Mouse (Mus musculus): ENCODE measurements around the gene Slc25a11. TPM values are rescaled to one million over a fixed set of nuclear protein-coding genes. Genes with fewer than 3 reads are reported as not detected.

The Slc25a11 gene
- polyA plus RNA-seq, 1 experiment = 162 TPM

- Histone ChIP-seq H3K36me3 (ENCODE audit: control insufficient read depth, insufficient read depth, low read length) (no peaks in the 10 kb centered on the region), H3K4me3 (ENCODE audit: control insufficient read depth, insufficient read depth, low read length) (no peak overlapping the region), H3K4me1 (replicated peaks; ENCODE audit: control insufficient read depth, insufficient read depth, low read length) (no peaks in the 10 kb centered on the region), H3K27me3 (ENCODE audit: control insufficient read depth, insufficient read depth, low read length) (no peaks in the 10 kb centered on the region), H3K27ac (ENCODE audit: control insufficient read depth, insufficient read depth, low read length) (no peak overlapping the region)
- DNase-seq = no peak
- WGBS = 82% methylated on average over 7 of the region's 7 CpGs
- TF ChIP-seq CTCF (IDR thresholded peaks at IDR 0.05; ENCODE audit: borderline replicate concordance, control insufficient read depth, extremely low read depth, insufficient read depth, low read length, poor library complexity) (no peak), POLR2A (IDR thresholded peaks at IDR 0.05; ENCODE audit: control insufficient read depth, extremely low read depth, insufficient read depth, low read length, poor library complexity) (no peak)
Observed at GRCm38 (mm10) chr11:70630129-70630528, 17.1 kb downstream of the Slc25a11 start.

GRCm38 (mm10) chr11:70629557-70629956, 17.7 kb downstream of the Slc25a11 start:
- no peak for TF ChIP-seq POLR2A (IDR thresholded peaks at IDR 0.05; ENCODE audit: control insufficient read depth, extremely low read depth, insufficient read depth, low read length, poor library complexity)
- H3K36me3 ChIP-seq (ENCODE audit: control insufficient read depth, insufficient read depth, low read length) = no peaks in the 10 kb centered on the region
- 62% methylated on average over 5 of the region's 5 CpGs for WGBS
- peak; percentile 55 for DNase-seq
- H3K27me3 ChIP-seq (ENCODE audit: control insufficient read depth, insufficient read depth, low read length) = no peaks in the 10 kb centered on the region
- no peak overlapping the region for H3K27ac ChIP-seq (ENCODE audit: control insufficient read depth, insufficient read depth, low read length)
- H3K4me1 ChIP-seq (replicated peaks; ENCODE audit: control insufficient read depth, insufficient read depth, low read length) = no peaks in the 10 kb centered on the region
- no peak overlapping the region for H3K4me3 ChIP-seq (ENCODE audit: control insufficient read depth, insufficient read depth, low read length)

- DNase-seq = no peak
- H3K4me1 ChIP-seq (replicated peaks; ENCODE audit: control insufficient read depth, insufficient read depth, low read length) = no peaks in the 10 kb centered on the region
- no peak for TF ChIP-seq POLR2A (IDR thresholded peaks at IDR 0.05; ENCODE audit: control insufficient read depth, extremely low read depth, insufficient read depth, low read length, poor library complexity)
- TF ChIP-seq CTCF (IDR thresholded peaks at IDR 0.05; ENCODE audit: borderline replicate concordance, control insufficient read depth, extremely low read depth, insufficient read depth, low read length, poor library complexity) = no peak
- no peaks in the 10 kb centered on the region for H3K36me3 ChIP-seq (ENCODE audit: control insufficient read depth, insufficient read depth, low read length)
- WGBS = 94% methylated on average over 2 of the region's 2 CpGs
- no peak overlapping the region for H3K27ac ChIP-seq (ENCODE audit: control insufficient read depth, insufficient read depth, low read length)
- H3K4me3 ChIP-seq (ENCODE audit: control insufficient read depth, insufficient read depth, low read length) = no peak overlapping the region
- H3K27me3 ChIP-seq (ENCODE audit: control insufficient read depth, insufficient read depth, low read length) = no peaks in the 10 kb centered on the region
Observed at GRCm38 (mm10) chr11:70628431-70628830, 18.8 kb downstream of the Slc25a11 start.

- WGBS = 86% methylated on average over 4 of the region's 4 CpGs
- no peak overlapping the region for H3K27ac ChIP-seq (ENCODE audit: control insufficient read depth, insufficient read depth, low read length)
Observed at GRCm38 (mm10) chr11:70626877-70627276, 20.4 kb downstream of the Slc25a11 start.

GRCm38 (mm10) chr11:70625473-70625872, 21.8 kb downstream of the Slc25a11 start:
- Histone ChIP-seq H3K36me3 (ENCODE audit: control insufficient read depth, insufficient read depth, low read length) (no peaks in the 10 kb centered on the region), H3K4me3 (ENCODE audit: control insufficient read depth, insufficient read depth, low read length) (no peak overlapping the region), H3K27ac (ENCODE audit: control insufficient read depth, insufficient read depth, low read length) (no peak overlapping the region), H3K27me3 (ENCODE audit: control insufficient read depth, insufficient read depth, low read length) (no peaks in the 10 kb centered on the region), H3K4me1 (replicated peaks; ENCODE audit: control insufficient read depth, insufficient read depth, low read length) (no peaks in the 10 kb centered on the region)
- WGBS = 43% methylated on average over 4 of the region's 4 CpGs
- TF ChIP-seq POLR2A (IDR thresholded peaks at IDR 0.05; ENCODE audit: control insufficient read depth, extremely low read depth, insufficient read depth, low read length, poor library complexity) = no peak
- peak; percentile 22; the same call in 1 of the 2 replicates for TF ChIP-seq CTCF (IDR thresholded peaks at IDR 0.05; ENCODE audit: borderline replicate concordance, control insufficient read depth, extremely low read depth, insufficient read depth, low read length, poor library complexity)
- peak; percentile 59 for DNase-seq

More at GRCm38 (mm10) chr11:70626877-70627276, 20.4 kb downstream of the Slc25a11 start:
- Histone ChIP-seq H3K4me3 (ENCODE audit: control insufficient read depth, insufficient read depth, low read length) (no peak overlapping the region), H3K27me3 (ENCODE audit: control insufficient read depth, insufficient read depth, low read length) (no peaks in the 10 kb centered on the region), H3K36me3 (ENCODE audit: control insufficient read depth, insufficient read depth, low read length) (no peaks in the 10 kb centered on the region), H3K4me1 (replicated peaks; ENCODE audit: control insufficient read depth, insufficient read depth, low read length) (no peaks in the 10 kb centered on the region)
- TF ChIP-seq CTCF (IDR thresholded peaks at IDR 0.05; ENCODE audit: borderline replicate concordance, control insufficient read depth, extremely low read depth, insufficient read depth, low read length, poor library complexity) = no peak
- TF ChIP-seq POLR2A (IDR thresholded peaks at IDR 0.05; ENCODE audit: control insufficient read depth, extremely low read depth, insufficient read depth, low read length, poor library complexity) = no peak
- DNase-seq = no peak

GRCm38 (mm10) chr11:70623053-70623742, 24.1 kb downstream of the Slc25a11 start:
- no peak for DNase-seq

More at GRCm38 (mm10) chr11:70623053-70623742, 24.1 kb downstream of the Slc25a11 start:
- Histone ChIP-seq H3K36me3 (ENCODE audit: control insufficient read depth, insufficient read depth, low read length) (no peaks in the 10 kb centered on the region), H3K4me1 (replicated peaks; ENCODE audit: control insufficient read depth, insufficient read depth, low read length) (no peaks in the 10 kb centered on the region), H3K27me3 (ENCODE audit: control insufficient read depth, insufficient read depth, low read length) (no peaks in the 10 kb centered on the region), H3K27ac (ENCODE audit: control insufficient read depth, insufficient read depth, low read length) (no peak overlapping the region), H3K4me3 (ENCODE audit: control insufficient read depth, insufficient read depth, low read length) (no peak overlapping the region)
- 95% methylated on average over 10 of the region's 10 CpGs for WGBS
- TF ChIP-seq POLR2A (IDR thresholded peaks at IDR 0.05; ENCODE audit: control insufficient read depth, extremely low read depth, insufficient read depth, low read length, poor library complexity) (no peak), CTCF (IDR thresholded peaks at IDR 0.05; ENCODE audit: borderline replicate concordance, control insufficient read depth, extremely low read depth, insufficient read depth, low read length, poor library complexity) (no peak)

Measured in thymus, adult 2 months (tissue).